Mouse (Mus musculus): ENCODE results near the gene Taf5. TPM values are rescaled to one million over a fixed set of nuclear protein-coding genes. Genes with fewer than 3 reads are reported as not detected.
A peak's percentile ranks its signal among the peaks of the same experiment; 100 is the strongest.

Taf5 gene
- polyA plus RNA-seq, 1 experiment from 2014 or later, result 2.6 TPM

DNA sequence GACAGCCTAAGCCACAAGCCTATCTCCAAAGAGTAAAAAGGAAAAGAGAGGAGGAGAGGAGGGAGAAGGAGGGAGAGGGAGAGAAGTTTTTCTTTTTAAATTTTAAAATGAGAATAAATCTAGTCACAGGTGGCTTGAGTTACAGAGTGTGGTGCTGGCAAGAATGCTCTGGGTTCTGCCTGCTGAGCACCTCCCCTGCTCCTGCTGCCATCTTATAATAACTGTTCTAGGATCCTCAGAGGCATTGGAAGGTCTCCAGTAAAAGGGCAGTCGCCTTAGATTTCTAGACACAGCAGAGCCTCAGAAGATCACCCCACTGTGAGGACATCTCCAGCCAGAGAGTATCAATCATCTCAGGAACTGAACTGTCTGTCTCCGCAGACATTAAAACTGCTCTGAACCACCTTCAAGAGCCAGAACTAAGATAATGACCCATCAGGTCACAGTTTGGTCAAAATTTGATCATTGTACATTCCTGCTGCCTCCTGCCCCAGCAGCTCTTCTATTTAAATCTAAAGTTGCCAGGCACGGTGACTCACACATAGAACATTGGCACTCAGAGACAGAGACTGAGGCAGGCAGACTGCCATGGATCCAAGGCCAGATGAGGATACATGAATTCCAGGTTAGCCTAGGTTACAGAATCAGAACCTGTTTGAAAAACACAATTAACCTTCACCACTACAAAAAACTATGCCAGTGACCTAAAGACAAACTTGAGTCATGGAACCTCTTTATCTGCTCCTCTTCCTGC, 26.6 kb upstream of the Taf5 start:
- no peak overlapping the region for H3K4me3 ChIP-seq
- H3K4me1 ChIP-seq (replicated peaks), result no peaks in the 10 kb centered on the region
- H3K27ac ChIP-seq, result no peak overlapping the region
- no peak overlapping the region for H3K4me2 ChIP-seq
- H3K9me3 ChIP-seq (replicated peaks), result no peaks in the 10 kb centered on the region
- no peak overlapping the region for H3K9ac ChIP-seq
- peaks cover 34% of the 10 kb centered on the region for H3K36me3 ChIP-seq
- ATAC-seq (replicated peaks; ENCODE audit: insufficient number of reproducible peaks, insufficient read depth, low FRiP score, low read depth), result no peak
- 77% methylated on average over 3 of the region's 3 CpGs for WGBS
- H3K27me3 ChIP-seq, result no peaks in the 10 kb centered on the region

DNA sequence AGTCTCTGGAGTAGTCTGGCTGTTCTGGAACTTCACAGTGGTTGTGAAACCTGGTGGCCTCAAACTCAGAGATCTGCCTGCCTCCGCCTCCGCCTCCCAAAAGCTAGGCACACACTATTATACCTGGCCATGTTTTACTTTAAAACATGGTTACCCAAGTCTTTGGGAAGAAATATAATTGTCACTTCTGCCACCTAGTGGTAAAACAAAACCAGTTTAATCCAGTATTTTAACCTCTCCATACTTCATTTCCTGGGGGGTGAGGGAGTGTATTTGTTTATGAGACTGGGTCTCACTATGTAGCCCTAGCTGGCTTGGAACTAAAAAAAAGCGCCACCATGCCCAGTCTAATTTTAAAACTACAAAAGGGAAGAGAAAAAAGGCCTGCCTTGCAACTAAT, 23.9 kb upstream of the Taf5 start:
- Histone ChIP-seq H3K4me3 (no peak overlapping the region), H3K4me2 (no peak overlapping the region), H3K36me3 (peaks cover 30% of the 10 kb centered on the region), H3K27ac (no peak overlapping the region), H3K9ac (no peak overlapping the region), H3K4me1 (replicated peaks) (no peaks in the 10 kb centered on the region), H3K9me3 (replicated peaks) (no peaks in the 10 kb centered on the region), H3K27me3 (no peaks in the 10 kb centered on the region)
- no peak for ATAC-seq (replicated peaks; ENCODE audit: insufficient number of reproducible peaks, insufficient read depth, low FRiP score, low read depth)
- 77% methylated on average over 3 of the region's 3 CpGs for WGBS

GRCm38 (mm10) chr19:47046343-47046742, 21.2 kb upstream of the Taf5 start:
- no peak overlapping the region for H3K4me3 ChIP-seq
- no peaks in the 10 kb centered on the region for H3K9me3 ChIP-seq (replicated peaks)
- H3K27ac ChIP-seq, result no peak overlapping the region
- ATAC-seq (replicated peaks; ENCODE audit: insufficient number of reproducible peaks, insufficient read depth, low FRiP score, low read depth), result no peak
- H3K4me1 ChIP-seq (replicated peaks), result peaks cover 14% of the 10 kb centered on the region
- H3K4me2 ChIP-seq, result no peak overlapping the region
- peaks cover 18% of the 10 kb centered on the region for H3K36me3 ChIP-seq
- WGBS, result 87% methylated on average over 1 of the region's 1 CpGs
- H3K27me3 ChIP-seq, result no peaks in the 10 kb centered on the region
- no peak overlapping the region for H3K9ac ChIP-seq

DNA sequence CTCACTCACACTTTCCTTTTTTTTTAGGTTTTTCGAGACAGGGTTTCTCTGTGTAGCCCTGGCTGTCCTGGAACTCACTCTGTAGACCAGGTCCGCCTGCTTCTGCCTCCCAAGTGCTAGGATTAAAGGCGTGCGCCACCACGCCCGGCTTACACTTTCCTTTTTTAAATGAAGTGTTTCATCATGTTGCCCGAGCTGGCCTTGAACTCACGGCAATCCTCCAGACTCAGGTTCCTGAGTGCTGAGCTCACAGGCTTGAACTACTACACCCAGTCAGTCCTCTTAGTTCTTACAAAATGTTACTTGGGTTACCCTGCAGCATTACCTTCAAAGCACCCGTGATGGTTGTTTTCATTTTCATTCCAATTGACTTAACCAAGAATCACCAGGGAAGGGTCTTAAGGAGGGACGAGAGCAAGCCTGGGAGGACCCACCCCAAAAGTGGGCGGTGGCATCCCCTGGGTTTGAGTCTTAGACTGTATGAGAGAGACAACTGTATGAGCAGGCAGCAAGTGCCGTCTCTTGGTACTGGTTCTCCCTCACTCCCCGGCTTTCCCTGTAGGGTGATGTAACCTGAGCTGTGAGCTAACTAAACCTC, 20.2 kb upstream of the Taf5 start:
- Histone ChIP-seq H3K9ac (no peak overlapping the region), H3K4me3 (no peak overlapping the region), H3K27me3 (no peaks in the 10 kb centered on the region), H3K27ac (no peak overlapping the region), H3K9me3 (replicated peaks) (no peaks in the 10 kb centered on the region), H3K36me3 (peaks cover 18% of the 10 kb centered on the region), H3K4me1 (replicated peaks) (peaks cover 14% of the 10 kb centered on the region), H3K4me2 (no peak overlapping the region)
- 84% methylated on average over 13 of the region's 13 CpGs for WGBS
- no peak for ATAC-seq (replicated peaks; ENCODE audit: insufficient number of reproducible peaks, insufficient read depth, low FRiP score, low read depth)

GRCm38 (mm10) chr19:47049061-47049460, 18.5 kb upstream of the Taf5 start:
- no peak for ATAC-seq (replicated peaks; ENCODE audit: insufficient number of reproducible peaks, insufficient read depth, low FRiP score, low read depth)
- H3K27ac ChIP-seq, result no peak overlapping the region
- no peaks in the 10 kb centered on the region for H3K9me3 ChIP-seq (replicated peaks)
- no peaks in the 10 kb centered on the region for H3K27me3 ChIP-seq
- H3K4me3 ChIP-seq, result 0 out of 2 replicates have a peak overlapping the region, but pooled peaks have one; percentile 89
- H3K4me2 ChIP-seq, result peak overlapping the region; percentile 86; the same call in 1 of the 2 replicates
- peaks cover 18% of the 10 kb centered on the region for H3K36me3 ChIP-seq
- no peak overlapping the region for H3K9ac ChIP-seq
- H3K4me1 ChIP-seq (replicated peaks), result peaks cover 14% of the 10 kb centered on the region
- WGBS, result 55% methylated on average over 4 of the region's 4 CpGs

DNA sequence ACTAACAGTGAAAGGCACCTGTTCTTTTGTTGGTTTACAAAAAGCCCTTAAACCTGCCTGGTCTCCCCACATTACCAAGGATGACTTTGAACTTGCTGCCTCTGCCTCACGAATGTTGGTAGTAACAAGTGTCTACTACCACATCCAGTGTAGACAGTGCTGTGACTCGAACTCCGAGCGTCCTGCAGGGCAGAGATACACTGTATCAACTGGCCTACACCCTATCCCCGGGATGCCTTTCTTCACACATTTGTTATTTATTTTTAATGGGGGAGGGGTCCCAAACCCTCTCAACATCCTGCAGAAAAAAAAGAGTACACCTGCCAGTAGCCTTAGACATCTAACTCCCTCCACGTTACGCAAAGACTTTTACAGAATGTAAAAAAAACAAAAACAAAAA, 17.7 kb upstream of the Taf5 start:
- WGBS, result 3% methylated on average over 7 of the region's 7 CpGs
- H3K9me3 ChIP-seq (replicated peaks), result no peaks in the 10 kb centered on the region
- H3K9ac ChIP-seq, result peak overlapping the region; percentile 70
- H3K4me2 ChIP-seq, result peak overlapping the region; percentile 86
- H3K4me1 ChIP-seq (replicated peaks), result peaks cover 14% of the 10 kb centered on the region
- no peak for ATAC-seq (replicated peaks; ENCODE audit: insufficient number of reproducible peaks, insufficient read depth, low FRiP score, low read depth)
- H3K27ac ChIP-seq, result peak overlapping the region; percentile 87; the same call in 1 of the 2 replicates
- peaks cover 18% of the 10 kb centered on the region for H3K36me3 ChIP-seq
- peak overlapping the region; percentile 89 for H3K4me3 ChIP-seq
- H3K27me3 ChIP-seq, result no peaks in the 10 kb centered on the region

DNA sequence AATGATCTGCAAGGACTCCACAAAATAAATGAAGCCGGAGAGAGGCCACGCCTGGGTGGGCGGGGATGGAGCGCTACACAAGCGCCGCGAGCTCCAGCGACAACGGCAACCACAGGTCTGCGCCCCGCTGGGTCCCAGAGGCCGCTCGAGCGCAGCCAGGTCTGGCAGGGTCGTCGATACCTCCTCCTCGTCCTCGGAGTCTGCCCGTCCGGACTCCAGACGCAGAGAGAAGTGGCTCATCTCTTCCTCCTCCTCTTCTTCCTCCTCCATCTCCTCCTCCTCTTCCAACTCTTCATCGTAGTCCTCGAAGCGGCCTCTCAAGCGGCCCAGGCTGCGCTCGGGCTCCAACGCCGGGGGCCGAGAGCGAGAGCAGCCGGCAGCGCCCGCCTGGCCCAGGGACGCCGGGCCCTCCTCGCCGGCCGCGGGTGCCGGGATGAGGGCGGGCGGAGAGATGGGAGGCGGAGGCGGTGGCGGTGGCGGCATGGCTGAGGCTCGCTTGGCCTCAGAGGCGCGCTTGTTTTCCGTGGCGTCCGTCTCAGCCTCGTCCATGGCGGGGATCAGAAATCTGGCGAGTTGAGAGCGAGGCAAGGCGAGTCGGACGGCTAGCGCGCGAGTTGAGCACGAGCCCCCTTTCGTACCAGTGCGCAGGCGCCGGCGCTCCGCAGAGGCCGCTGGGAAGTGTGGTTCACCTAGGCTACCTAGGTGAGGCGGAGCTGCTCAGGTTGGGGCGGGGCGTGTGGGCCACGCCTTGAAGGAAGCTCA, 17.1 kb upstream of the Taf5 start, which contains the start of gene Pcgf6:
TSS of gene Pcgf6 (minus strand) at position 636 of the 762 bp plus-strand sequence.
- under 1% methylated on average over 75 of the region's 75 CpGs for WGBS
- peak within 1 kb of the TSS; percentile 70 for H3K9ac ChIP-seq
- peak within 1 kb of the TSS; percentile 87 for H3K27ac ChIP-seq
- peak within 1 kb of the TSS; percentile 86 for H3K4me2 ChIP-seq
- peak within 1 kb of the TSS; percentile 89 for H3K4me3 ChIP-seq
- no peaks in the 10 kb centered on the region for H3K9me3 ChIP-seq (replicated peaks)
- peaks cover 14% of the 10 kb centered on the region for H3K4me1 ChIP-seq (replicated peaks)
- no peaks in the 10 kb centered on the region for H3K27me3 ChIP-seq
- peak; percentile 84 for ATAC-seq (replicated peaks; ENCODE audit: insufficient number of reproducible peaks, insufficient read depth, low FRiP score, low read depth)
- H3K36me3 ChIP-seq, result peaks cover 15% of the 10 kb centered on the region

DNA sequence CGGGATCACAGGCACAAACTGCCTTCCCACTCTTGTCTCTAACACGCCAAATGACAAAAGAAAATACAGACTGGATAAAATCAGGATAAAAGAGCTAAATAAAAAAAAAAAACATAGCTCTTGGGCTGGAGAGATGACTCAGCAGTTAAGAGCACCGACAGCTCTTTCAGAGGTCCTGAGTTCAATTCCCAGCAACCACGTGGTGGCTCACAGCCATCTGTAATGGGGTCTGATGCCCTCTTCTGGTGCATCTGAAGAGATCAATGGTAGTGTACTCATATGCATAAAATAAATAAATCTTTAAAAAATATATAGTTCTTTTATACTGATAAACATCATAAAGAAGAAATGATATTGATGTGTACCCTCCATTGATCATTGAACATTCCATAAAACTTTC, 14.6 kb upstream of the Taf5 start:
- WGBS, result 80% methylated on average over 4 of the region's 4 CpGs
- Histone ChIP-seq H3K36me3 (no peaks in the 10 kb centered on the region), H3K9me3 (replicated peaks) (no peaks in the 10 kb centered on the region), H3K27ac (no peak overlapping the region), H3K4me3 (no peak overlapping the region), H3K9ac (no peak overlapping the region), H3K4me2 (no peak overlapping the region), H3K4me1 (replicated peaks) (peaks cover 14% of the 10 kb centered on the region), H3K27me3 (no peaks in the 10 kb centered on the region)
- ATAC-seq (replicated peaks; ENCODE audit: insufficient number of reproducible peaks, insufficient read depth, low FRiP score, low read depth), result no peak

- ATAC-seq (replicated peaks; ENCODE audit: insufficient number of reproducible peaks, insufficient read depth, low FRiP score, low read depth), result no peak
- Histone ChIP-seq H3K4me2 (no peak overlapping the region), H3K9ac (no peak overlapping the region), H3K4me1 (replicated peaks) (peaks cover 14% of the 10 kb centered on the region), H3K36me3 (no peaks in the 10 kb centered on the region), H3K27ac (no peak overlapping the region), H3K4me3 (no peak overlapping the region), H3K27me3 (no peaks in the 10 kb centered on the region), H3K9me3 (replicated peaks) (no peaks in the 10 kb centered on the region)
- 77% methylated on average over 4 of the region's 4 CpGs for WGBS
These were observed 14.1 kb upstream of the Taf5 start for GRCm38 (mm10) chr19:47053471-47053870.

DNA sequence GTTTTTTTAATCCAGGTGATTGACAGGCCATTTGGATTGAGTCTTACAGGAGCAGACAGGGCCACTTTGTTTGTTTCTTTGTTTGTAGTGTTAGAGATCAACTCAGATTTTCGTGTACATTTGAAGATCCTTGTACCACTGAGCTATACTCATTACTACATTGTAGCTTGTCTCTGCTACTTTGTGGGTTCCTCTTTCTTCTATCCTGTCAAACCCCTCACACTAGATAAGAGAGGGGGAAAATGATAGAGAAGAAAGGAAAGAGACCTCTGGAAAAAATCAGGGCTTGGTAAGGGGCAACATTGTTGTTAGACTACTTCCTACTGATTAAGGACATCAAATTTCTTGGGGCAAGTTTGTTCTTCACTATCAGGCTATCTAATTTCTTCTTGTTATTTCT, 9.9 kb upstream of the Taf5 start:
- ATAC-seq (replicated peaks; ENCODE audit: insufficient number of reproducible peaks, insufficient read depth, low FRiP score, low read depth), result no peak
- H3K9me3 ChIP-seq (replicated peaks), result no peaks in the 10 kb centered on the region

DNA sequence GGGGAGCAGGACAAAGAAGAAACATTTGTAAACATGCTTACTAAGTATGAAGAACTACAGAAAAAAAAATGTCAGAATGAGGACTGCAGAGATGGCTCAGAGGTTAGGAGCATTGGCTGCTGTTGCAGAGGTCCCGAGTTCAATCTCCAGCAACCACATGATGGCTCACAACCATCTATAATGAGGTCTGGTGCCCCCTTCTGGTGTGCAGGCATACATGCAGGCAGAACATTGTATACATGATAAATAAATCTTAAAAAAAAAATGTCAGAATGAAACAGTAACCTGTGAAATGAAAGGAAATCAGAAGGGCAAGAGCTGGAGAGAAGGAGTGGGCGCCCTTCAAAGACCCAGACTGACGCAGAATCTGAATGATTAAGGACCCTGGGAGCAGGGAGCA, 1.7 kb upstream of the Taf5 start:
- WGBS, result 88% methylated on average over 3 of the region's 3 CpGs
- Histone ChIP-seq H3K9me3 (replicated peaks) (no peaks in the 10 kb centered on the region), H3K27me3 (no peaks in the 10 kb centered on the region), H3K27ac (no peak overlapping the region), H3K4me2 (no peak overlapping the region), H3K4me3 (no peak overlapping the region), H3K36me3 (peaks cover under 1% of the 10 kb centered on the region; the same call in 1 of the 2 replicates), H3K9ac (no peak overlapping the region), H3K4me1 (replicated peaks) (peaks cover 13% of the 10 kb centered on the region)
- no peak for ATAC-seq (replicated peaks; ENCODE audit: insufficient number of reproducible peaks, insufficient read depth, low FRiP score, low read depth)

More for the DNA sequence above, 9.9 kb upstream of the Taf5 start:
- WGBS, result 52% methylated on average over 1 of the region's 1 CpGs
- Histone ChIP-seq H3K9ac (no peak overlapping the region), H3K4me2 (no peak overlapping the region), H3K27me3 (no peaks in the 10 kb centered on the region), H3K4me3 (no peak overlapping the region), H3K27ac (no peak overlapping the region), H3K36me3 (no peaks in the 10 kb centered on the region), H3K4me1 (replicated peaks) (no peaks in the 10 kb centered on the region)
